Mouse (Mus musculus) T-helper 1 cell (primary cell): Measurements from ENCODE around the gene Fbxo21.

Experiments used
- in situ Hi-C: fragments of 300-600 bp; cut with MboI, MseI; formaldehyde crosslinking; loops from one replicate; pipeline ENCODE4 v1.15.1; 2025; ENCODE audit warnings: high pct_unique_total_duplicates

Gene Fbxo21

GRCm38 (mm10) chr5:117976657-117977500 is at the start of gene Fbxo21:
Gene Fbxo21, plus strand, starts transcription at chr5:117976730.
- in situ Hi-C loops = no loop called here

DNA sequence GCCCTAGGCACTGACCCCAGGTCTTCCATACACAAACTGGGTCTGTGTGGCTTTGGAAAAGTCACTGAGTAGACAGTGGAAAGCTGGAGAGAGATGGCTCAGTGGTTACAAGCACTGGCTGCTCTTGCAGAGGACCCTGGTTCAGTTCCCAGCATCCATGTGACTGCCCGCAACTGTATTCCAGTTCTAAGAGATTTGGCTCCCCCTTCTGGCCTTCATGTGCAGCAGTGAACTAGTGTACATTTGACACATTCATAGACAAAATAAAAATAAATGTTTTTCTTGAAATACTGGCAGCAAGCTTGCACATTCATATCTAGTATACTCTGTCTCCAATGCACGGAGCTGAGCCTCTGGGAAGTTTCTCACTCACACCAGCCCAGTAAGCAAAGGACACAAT is 48.0 kb upstream of the Fbxo21 start:
- in situ Hi-C loops = no loop called here

- in situ Hi-C loops = loop anchor here (5.0 kb wide), 2 partner anchors 35 to 95 kb away; no protein-coding TSS in a partner anchor
These were observed 44.3 kb upstream of the Fbxo21 start for GRCm38 (mm10) chr5:117932222-117932621.

DNA sequence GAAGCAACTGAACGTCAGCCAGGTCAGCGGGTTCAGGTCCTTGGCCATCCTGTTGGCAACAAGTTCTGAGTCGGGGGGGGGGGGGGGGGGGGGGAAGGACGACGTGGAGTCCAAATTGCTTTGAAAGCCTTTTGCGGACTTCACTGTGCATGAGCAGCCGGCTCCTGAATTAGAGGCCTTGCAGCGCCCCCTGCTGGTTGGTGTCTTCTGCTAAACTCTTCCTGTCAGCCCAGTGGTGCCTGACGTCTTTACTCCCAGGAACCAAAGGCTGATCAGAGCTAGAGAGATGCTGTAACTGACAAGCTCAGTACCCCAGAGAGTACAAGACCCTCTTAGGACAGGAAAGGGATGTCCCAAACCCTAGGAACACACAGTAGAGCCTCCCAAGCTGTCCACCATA is 43.7 kb upstream of the Fbxo21 start:
- in situ Hi-C loops = loop anchor here (5.0 kb wide), 2 partner anchors 34 to 96 kb away; no protein-coding TSS in a partner anchor

- in situ Hi-C loops = no loop called here
These were observed 40.2 kb upstream of the Fbxo21 start for GRCm38 (mm10) chr5:117936346-117936745.

DNA sequence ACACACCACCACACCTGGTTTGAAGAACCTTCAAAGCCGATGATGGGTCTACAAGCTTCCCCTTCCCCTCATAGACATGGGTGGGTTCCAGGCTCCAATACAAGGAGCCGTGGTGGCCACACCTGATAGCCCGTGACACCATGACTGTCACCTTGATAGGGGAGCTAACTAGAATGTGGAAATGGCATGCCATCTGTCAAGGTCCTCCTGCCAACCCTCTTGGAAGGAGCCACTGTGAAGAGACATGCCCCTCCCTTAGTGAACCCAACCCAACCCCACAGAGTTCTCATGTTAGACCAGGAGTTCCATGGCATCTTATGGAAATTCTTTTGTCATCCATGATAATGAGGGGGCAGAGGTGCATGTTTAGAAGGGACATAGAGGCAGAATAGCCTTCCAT is 39.3 kb upstream of the Fbxo21 start:
- in situ Hi-C loops = no loop called here

GRCm38 (mm10) chr5:117938182-117938581 is 38.3 kb upstream of the Fbxo21 start:
- in situ Hi-C loops = no loop called here

- in situ Hi-C loops = no loop called here
These were observed 37.1 kb upstream of the Fbxo21 start for GRCm38 (mm10) chr5:117939402-117939801.

- in situ Hi-C loops = loop anchor here (5.0 kb wide), 1 partner anchor 324 kb away; no protein-coding TSS in a partner anchor
These were observed 35.0 kb upstream of the Fbxo21 start for GRCm38 (mm10) chr5:117941552-117941951.

- in situ Hi-C loops = no loop called here
These were observed 29.9 kb upstream of the Fbxo21 start for GRCm38 (mm10) chr5:117946605-117947004.

GRCm38 (mm10) chr5:117949393-117949792 is 27.1 kb upstream of the Fbxo21 start:
- in situ Hi-C loops = no loop called here

GRCm38 (mm10) chr5:117953893-117954292 is 22.6 kb upstream of the Fbxo21 start:
- in situ Hi-C loops = loop anchor here (10.0 kb wide), 1 partner anchor 449 kb away; no protein-coding TSS in a partner anchor

DNA sequence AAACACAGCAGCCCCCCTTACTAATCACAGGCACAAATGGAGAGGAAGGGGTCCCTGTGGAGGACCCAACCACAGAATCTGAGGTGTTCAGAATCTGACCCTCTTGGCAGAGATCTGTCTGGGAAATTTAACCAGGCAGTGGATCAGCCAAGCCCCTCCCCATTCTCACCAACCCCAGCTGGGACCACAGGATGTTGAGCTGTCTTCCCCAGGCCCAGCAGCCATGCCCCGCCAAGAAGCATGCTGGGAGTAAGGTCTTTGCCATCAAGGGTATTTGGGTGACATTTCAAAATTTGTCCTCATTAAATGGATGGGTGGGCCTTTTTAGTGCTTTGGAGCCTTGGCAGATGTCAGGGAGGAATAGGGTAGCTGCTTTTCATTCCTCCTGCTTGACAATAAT is 22.1 kb upstream of the Fbxo21 start:
- in situ Hi-C loops = loop anchor here (10.0 kb wide), 1 partner anchor 450 kb away; no protein-coding TSS in a partner anchor

DNA sequence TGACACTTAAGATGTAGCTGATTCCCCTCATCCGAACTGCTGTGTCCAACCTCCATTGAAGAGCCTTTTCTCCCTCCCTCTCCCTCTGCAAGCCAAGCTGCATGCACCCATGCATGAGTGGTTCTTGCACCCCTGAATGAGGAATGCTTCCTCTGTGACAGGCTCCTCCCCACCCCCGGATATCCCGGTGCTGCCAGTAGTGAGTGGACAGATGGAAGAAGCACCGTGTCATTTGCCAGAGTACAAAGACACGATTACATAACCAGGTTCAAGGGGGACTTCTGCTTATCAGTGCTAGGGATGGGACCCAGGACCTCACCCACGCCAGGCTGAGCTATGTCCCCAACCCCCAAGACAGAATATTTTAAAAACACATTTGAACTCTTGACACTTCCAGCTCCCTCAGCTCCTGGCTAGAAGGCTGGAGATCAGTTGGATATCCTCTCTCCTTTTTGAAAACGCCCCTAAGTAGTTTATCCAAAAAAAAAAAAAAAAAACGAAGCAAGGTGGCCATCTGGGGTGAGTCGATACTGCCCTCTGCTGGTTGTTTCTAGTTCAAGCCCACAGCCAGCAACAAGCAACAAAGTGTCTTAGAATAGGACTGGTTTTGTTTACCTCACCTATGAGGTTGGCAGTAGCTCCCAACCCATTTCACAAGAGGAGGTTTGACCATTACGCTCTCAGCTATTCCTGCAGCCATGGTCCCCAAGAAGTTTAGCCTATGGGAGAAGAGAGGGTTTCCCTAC is 20.7 kb upstream of the Fbxo21 start:
- in situ Hi-C loops = loop anchor here (10.0 kb wide), 1 partner anchor 451 kb away; no protein-coding TSS in a partner anchor

DNA sequence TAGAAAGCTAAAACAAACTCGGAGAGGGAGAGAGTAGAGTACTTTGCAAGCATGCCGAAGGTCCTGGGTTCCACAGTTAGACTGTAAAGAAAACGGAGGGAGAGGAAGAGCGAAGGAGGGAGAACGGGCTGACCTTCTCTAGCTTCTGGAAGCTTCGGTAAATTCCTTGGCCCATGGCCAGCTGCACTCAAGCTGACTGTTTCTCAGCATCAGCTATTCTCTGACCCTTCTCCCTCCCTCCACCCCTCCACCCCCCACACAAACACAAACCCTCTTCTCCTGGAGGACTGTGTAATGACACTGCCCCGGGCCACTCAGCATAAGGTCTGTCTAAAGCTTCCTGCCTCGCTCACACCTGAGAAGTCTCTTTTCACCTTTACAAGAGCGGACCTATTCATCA is 11.8 kb upstream of the Fbxo21 start:
- in situ Hi-C loops = loop anchor here (5.0 kb wide), 1 partner anchor 32 kb away; no protein-coding TSS in a partner anchor

- in situ Hi-C loops = loop anchor here (5.0 kb wide), 1 partner anchor 35 kb away; no protein-coding TSS in a partner anchor
These were observed 9.6 kb upstream of the Fbxo21 start for GRCm38 (mm10) chr5:117966956-117967355.

DNA sequence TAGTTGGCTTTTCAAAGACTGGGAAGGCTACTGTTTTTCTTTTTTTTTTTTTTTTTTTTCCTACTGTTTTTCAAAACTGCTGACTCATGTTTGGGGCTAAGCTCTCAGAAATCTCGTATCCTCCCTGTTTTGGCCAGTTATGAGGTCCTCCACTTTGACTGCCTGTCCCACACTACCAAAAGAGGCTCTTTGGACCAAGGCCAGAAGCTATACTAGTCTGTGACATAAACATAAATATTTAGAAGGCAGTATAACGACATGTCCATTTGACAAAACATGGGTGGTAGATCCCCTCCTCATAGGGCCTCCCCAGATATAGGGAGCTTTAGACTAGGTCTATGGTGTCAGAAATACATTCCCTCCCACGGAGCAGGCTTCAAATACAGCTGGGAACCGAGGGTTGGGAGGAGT is 8.9 kb upstream of the Fbxo21 start:
- in situ Hi-C loops = loop anchor here (5.0 kb wide), 1 partner anchor 35 kb away; no protein-coding TSS in a partner anchor

- in situ Hi-C loops = loop anchor here (5.0 kb wide), 1 partner anchor 38 kb away; no protein-coding TSS in a partner anchor
These were observed 6.7 kb upstream of the Fbxo21 start for GRCm38 (mm10) chr5:117969681-117970427.

GRCm38 (mm10) chr5:117976263-117976656 is 270 bp upstream of the Fbxo21 start:
- in situ Hi-C loops = no loop called here

GRCm38 (mm10) chr5:117977501-117978158 is 1.1 kb downstream of the Fbxo21 start:
- in situ Hi-C loops = no loop called here
